Mouse (Mus musculus): ENCODE measurements around the gene Lpgat1. TPM values are rescaled to one million over a fixed set of nuclear protein-coding genes. Genes with fewer than 3 reads are reported as not detected.

Gene Lpgat1
- 26.9 and 27.2 TPM in 2 replicates for polyA plus RNA-seq (2012; rRNA removed)

GRCm38 (mm10) chr1:191717601-191718498, at the start of gene Lpgat1:
Lpgat1 (plus strand) TSS chr1:191717834.

GRCm38 (mm10) chr1:191821326-191822091, 103.9 kb downstream of the Lpgat1 start, which contains the start of gene Nek2:
Nek2 (plus strand) TSS chr1:191821444.

Other genes starting within 250 kb of the Lpgat1 start
- gene Dtl, start 142.3 kb upstream of the Lpgat1 start, polyA plus RNA-seq (2012; rRNA removed) = 12.2 and 13.4 TPM in 2 replicates
- 51.2 and 51.3 TPM in 2 replicates for gene Ints7, start 142.2 kb upstream of the Lpgat1 start, polyA plus RNA-seq (2012; rRNA removed)
- gene Nek2, start 103.6 kb downstream of the Lpgat1 start, polyA plus RNA-seq (2012; rRNA removed) = 9.6 and 12.2 TPM in 2 replicates
- gene Slc30a1, start 188.9 kb downstream of the Lpgat1 start, polyA plus RNA-seq (2012; rRNA removed) = 8.7 and 9.0 TPM in 2 replicates